Mouse (Mus musculus): ENCODE results near the gene Srsf7. TPM values are rescaled to one million over a fixed set of nuclear protein-coding genes. Genes with fewer than 3 reads are reported as not detected.
A peak's percentile ranks its signal among the peaks of the same experiment; 100 is the strongest.
"Not testable (repeated sequence)": the region's sequence is repeated elsewhere in the genome, so short reads cannot be mapped to it uniquely, and the experiment has no call there.

Srsf7 gene
- 10 to 100 TPM; 36.9 to 41.9 TPM for total RNA-seq (2021)

DNA sequence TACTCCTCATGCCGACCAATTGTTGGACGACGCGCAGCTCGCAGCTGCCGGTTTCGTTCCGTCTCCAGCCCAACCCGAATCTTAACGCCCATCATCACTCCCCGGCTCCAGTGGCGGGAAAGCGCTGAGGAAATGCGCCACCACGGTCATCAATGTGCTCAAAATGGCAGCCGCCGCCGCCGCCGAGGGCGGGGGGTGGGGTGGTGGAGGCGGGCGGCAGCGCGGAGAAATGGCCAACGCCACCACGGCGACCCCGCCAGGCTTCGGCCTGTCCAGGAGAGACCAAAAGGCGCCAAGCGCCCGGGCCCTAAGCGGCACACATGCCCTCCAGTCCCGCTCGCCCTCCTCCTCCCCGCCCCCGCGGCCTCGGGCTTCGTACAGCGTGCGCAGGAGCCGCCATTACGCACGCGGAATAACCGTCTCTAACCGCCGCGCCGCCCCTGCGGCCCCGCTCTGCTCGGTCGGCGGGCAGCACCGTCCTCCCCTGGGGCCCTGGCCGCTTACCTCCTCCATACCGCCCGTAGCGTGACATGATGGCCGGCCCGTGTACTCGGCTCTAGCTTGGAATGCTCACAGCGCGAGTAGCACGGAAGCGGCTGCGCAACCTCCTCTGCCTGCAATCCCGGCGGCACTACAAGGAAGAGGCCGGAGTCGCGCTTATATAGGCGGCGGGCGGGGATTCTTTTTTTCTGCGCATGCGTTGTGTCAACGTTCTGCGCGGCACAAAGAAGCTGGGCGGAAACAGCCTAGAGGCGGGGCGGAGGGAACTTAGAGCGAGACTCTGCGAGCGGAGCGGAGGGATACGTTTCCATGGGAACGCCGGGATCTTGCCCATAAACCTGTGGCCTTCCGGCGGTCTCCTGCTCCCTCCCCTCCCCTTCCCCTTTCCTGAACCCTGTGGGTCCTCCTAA is at the start of gene Srsf7, which contains the start of gene Ttc39d:
TSS of gene Srsf7 (minus strand) at position 637 of the 911 bp plus-strand sequence.
TSS of gene Ttc39d (plus strand) at position 790 of the 911 bp plus-strand sequence.
- DNase-seq (ENCODE audit: low spot score), result peak; percentile 96
- intact Hi-C loops (cut with DNase I), result loop anchor here (10.0 kb wide), 1 partner anchor 312 kb away; the partner anchor contains the start of gene Atl2

DNA sequence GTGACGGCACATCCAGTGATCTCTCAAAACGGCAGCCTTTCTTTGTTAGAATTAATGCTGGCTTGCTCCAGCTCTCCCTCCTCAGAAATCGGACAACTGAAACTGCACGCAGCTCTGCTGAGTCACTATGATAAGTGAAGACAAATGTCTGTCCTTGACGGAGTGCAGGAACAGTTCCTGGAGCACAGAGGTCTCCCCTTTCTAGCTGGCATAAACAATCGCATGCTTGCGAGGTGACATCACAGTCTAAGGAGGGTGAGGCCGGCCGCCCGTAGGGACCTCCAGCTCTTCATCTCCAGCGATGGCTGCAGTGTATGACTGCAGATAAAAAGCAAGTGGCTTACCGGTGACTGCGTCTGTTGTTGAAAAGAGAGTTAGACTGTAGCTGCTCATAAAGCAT is 48.1 kb upstream of the Srsf7 start:
- intact Hi-C loops (cut with DNase I), result no loop called here

DNA sequence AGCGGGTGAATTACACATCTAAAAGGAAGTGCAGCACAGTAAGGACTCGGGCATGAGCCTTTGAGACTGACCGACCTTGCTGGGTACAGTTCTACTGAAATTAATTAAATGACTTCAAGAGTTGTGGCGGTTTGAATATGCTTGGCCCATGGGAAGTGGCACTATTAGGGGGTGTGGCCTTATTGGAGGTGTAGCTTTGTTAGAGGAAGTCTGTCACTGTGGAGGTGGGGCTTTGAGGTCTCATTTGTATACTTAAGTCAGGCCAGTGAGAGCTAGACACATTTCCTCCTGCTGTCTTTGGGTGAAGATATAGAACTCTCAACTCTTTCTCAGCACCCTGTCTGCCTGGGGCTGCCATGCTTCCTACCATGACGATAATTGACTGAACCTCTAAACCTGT is 47.3 kb upstream of the Srsf7 start:
- DNase-seq (ENCODE audit: low spot score), result no peak
- intact Hi-C loops (cut with DNase I), result no loop called here

More for the DNA sequence above, 48.1 kb upstream of the Srsf7 start:
- DNase-seq (ENCODE audit: low spot score), result peak; percentile 67

GRCm38 (mm10) chr17:80252757-80253525 is 45.8 kb upstream of the Srsf7 start:
- DNase-seq (ENCODE audit: low spot score), result no peak
- intact Hi-C loops (cut with DNase I), result no loop called here

DNA sequence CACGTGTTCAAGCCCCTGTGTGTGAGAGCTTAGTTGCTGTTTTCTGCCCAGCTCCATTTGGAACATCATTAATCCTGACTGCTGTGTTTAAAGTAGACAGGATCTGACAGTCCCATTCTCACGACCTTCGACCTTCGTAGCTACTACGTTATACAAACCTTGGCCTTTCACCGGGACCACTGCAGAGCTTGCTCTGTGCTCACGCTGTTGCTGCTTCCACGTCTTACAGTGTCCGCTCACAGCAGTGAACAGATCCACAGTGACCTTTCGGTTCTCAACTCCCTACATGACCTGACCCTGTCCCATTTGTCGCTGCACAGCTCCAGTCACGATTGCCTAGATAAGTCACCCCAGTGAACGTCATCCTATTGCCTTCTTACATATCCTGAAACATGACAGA is 36.0 kb upstream of the Srsf7 start:
- intact Hi-C loops (cut with DNase I), result no loop called here
- DNase-seq (ENCODE audit: low spot score), result no peak

DNA sequence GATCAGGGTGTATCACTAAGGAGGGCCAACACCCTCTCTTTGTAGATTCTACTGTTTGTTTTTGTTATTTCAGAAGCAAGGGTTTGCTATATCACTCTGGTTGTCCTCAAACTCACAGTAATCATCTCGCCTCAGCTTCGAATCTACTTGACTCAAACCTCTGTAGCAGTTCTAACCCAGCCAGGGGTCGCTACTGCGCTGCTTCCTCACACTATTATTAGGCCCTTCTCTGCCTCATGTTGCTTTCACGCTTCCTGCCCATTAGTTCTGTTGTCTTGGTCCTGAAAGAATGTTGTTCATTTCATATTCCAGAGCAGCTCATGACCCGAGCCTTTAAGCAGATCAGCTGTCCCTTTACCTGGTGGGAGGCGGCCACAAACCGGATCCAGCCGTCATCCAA is 34.5 kb upstream of the Srsf7 start:
- no peak for DNase-seq (ENCODE audit: low spot score)
- intact Hi-C loops (cut with DNase I), result no loop called here

GRCm38 (mm10) chr17:80237475-80237874 is 30.4 kb upstream of the Srsf7 start:
- intact Hi-C loops (cut with DNase I), result no loop called here
- no peak for DNase-seq (ENCODE audit: low spot score)

- no peak for DNase-seq (ENCODE audit: low spot score)
- intact Hi-C loops (cut with DNase I), result no loop called here
Measured at GRCm38 (mm10) chr17:80236805-80237204, 29.7 kb upstream of the Srsf7 start.

DNA sequence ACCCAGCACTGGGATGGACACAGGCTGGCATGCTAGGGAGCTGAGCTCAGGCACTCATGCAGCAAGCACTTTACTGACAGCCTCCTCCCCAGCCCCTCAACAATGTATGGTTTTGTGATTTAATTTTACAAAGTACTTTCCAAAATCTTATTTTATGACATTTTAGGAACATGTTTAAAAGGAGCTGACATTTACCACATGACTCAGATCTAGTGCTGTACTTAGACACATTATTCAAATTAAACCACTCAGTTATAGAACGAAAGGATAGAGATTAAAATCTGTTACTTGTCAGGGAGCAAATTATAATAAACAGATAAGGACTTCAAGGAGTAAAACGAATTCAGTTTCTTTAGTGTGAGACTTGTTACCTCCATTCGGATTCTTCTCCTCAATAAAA is 28.4 kb upstream of the Srsf7 start:
- no peak for DNase-seq (ENCODE audit: low spot score)
- intact Hi-C loops (cut with DNase I), result no loop called here

- intact Hi-C loops (cut with DNase I), result no loop called here
- no peak for DNase-seq (ENCODE audit: low spot score)
Measured at GRCm38 (mm10) chr17:80234376-80234775, 27.3 kb upstream of the Srsf7 start.

DNA sequence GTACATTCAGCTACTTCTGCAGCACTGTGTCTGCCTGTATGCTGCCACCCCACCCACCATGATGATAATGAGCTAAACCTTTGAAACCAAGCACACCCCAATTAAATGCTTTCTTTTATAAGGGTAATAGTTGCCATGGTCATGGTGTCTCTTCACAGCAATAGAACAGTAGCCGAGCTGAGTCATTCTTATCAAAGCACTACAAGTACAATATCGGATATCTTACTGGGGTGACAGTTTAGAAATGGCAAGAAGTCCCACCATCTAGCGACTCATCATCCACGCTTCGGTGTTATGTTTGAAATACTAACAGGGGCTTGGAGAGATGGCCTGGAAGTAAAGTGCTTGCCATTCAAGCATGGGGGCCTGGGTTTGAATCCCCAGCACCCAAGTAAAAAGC is 26.7 kb upstream of the Srsf7 start:
- no peak for DNase-seq (ENCODE audit: low spot score)
- intact Hi-C loops (cut with DNase I), result no loop called here

GRCm38 (mm10) chr17:80229396-80229795 is 22.3 kb upstream of the Srsf7 start:
- no peak for DNase-seq (ENCODE audit: low spot score)

DNA sequence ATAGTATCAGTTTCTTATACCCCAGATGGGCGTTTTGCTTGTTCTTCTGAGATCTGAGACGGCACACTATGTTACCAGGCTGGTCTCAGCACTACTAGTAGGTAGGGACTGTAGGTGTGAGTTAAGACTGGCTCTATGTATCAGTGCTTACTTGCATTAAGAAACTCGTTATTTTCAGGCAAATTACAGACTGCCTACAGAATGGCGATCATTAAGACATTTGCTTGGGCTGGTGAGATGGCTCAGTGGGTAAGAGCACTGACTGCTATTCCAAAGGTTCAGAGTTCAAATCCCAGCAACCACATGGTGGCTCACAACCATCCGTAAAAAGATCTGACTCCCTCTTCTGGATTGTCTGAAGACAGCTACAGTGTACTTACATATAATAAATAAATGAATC is 18.0 kb upstream of the Srsf7 start:
- DNase-seq (ENCODE audit: low spot score); intact Hi-C loops (cut with DNase I): not testable (repeated sequence)

More at GRCm38 (mm10) chr17:80229396-80229795, 22.3 kb upstream of the Srsf7 start:
- intact Hi-C loops (cut with DNase I), result no loop called here

GRCm38 (mm10) chr17:80224326-80225116 is 17.4 kb upstream of the Srsf7 start, which contains the start of gene Gemin6:
Gene Gemin6 (plus strand): TSS chr17:80224441.
- intact Hi-C loops (cut with DNase I), result no loop called here

DNA sequence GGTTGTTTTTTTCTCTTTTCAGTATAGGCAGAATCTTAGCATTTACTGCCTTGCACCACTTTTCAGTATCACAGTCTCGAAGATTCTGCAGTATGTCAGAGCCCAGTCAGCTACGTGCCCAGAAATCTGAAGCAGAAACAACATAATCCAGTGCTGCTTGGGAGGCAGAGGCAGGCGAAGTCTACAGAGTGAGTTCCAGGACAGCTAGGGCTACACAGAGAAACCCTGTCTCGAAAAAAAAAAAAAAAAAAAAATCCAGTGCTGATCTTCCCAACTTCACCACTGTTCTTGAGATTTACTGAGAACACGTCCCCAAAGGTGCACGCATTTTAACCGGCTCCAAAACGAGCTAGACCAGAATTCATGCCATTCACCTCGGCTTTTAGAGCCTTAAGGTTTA is 16.7 kb upstream of the Srsf7 start:
- intact Hi-C loops (cut with DNase I), result loop anchor here (2.0 kb wide), 1 partner anchor 15 kb away; no protein-coding TSS in a partner anchor
- DNase-seq (ENCODE audit: low spot score), result no peak

More at GRCm38 (mm10) chr17:80224326-80225116, 17.4 kb upstream of the Srsf7 start, which contains the start of gene Gemin6:
- DNase-seq (ENCODE audit: low spot score), result peak; percentile 62

DNA sequence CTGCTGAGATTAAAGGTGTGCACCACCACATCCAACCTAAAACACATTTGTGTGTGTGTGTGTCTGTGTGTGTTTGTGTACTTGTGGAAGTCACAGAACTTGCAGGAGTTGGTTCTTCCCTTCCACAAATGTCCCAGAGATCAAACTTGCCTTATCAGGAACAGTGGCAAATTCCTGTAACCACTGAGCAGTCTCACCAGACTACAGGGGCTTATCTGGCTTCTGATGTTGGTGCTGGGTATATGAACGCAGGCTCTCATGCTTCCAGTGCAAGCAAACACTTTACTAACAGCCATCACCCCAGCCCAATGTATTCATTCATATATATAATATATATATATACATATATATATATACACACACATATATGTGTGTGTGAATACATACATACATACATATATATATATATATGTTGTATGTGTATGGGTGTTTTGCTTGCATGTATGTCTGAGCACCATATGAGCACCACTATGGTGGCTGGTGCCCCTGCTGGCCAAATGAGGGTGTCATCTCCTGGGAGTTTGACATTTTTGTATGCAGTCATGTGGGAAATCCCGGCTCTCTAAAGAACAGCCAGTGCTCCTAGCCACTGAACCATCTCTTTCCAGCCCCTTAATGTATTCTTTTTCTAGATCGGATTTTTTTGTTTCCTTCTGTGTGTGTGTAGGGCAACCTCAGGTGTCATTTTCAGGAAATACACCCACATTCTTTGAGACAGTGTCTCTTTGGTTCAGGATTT is 15.0 kb upstream of the Srsf7 start:
- intact Hi-C loops (cut with DNase I), result loop anchor here (2.0 kb wide), 1 partner anchor 13 kb away; no protein-coding TSS in a partner anchor

DNA sequence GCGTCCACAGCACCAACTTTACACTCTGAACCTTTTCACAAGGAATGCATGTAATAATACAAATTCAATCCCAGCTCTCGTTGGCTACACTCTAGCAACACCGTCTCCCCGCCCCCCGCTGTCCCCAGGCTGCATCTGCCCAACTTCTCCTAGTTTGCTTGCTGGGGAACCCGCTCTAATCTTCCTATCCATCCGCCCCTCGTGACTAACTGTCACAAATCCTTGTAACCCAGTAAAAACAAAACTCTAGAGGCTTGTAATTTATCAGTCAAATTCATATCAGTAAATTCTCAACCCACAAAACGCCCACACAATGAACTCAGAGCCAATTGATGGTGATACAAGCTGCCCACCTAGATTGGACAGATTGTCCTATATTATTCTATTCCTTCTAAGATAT is 14.1 kb upstream of the Srsf7 start:
- DNase-seq (ENCODE audit: low spot score), result no peak
- intact Hi-C loops (cut with DNase I), result no loop called here

More for the DNA sequence above, 15.0 kb upstream of the Srsf7 start:
- DNase-seq (ENCODE audit: low spot score), result no peak

DNA sequence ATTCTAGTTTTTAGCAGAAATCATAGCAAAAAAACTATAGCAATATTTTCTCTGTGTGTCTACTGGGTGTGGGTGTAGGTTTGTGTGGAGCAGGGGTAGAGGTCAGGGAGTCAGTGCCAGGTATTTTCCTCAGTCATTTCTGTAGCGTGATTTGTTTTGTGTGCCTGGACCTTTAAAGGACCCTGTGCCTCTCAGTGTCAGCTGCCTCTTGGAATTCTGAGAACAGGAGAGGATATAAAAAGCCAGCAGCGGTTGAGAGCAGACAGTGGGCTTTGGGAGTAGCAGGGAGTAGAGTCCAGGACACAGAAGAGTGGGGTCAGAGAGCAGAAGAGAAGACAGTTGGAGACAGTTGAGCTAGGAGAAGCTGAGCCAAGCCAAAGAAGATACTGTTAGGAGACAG is 13.0 kb upstream of the Srsf7 start:
- DNase-seq (ENCODE audit: low spot score), result no peak
- intact Hi-C loops (cut with DNase I), result no loop called here

GRCm38 (mm10) chr17:80213998-80214397 is 6.9 kb upstream of the Srsf7 start:
- intact Hi-C loops (cut with DNase I); DNase-seq (ENCODE audit: low spot score): not testable (repeated sequence)
